Mouse (Mus musculus) induced T-regulatory cell, adult 2 months (primary cell): Measurements from ENCODE around the gene Rimbp2.

Experiments
- DNase-seq: peaks from one replicate; pipeline ENCODE4 v3.0.0-alpha.2; 2012; ENCODE audit warnings: low read depth

Gene Rimbp2

DNA sequence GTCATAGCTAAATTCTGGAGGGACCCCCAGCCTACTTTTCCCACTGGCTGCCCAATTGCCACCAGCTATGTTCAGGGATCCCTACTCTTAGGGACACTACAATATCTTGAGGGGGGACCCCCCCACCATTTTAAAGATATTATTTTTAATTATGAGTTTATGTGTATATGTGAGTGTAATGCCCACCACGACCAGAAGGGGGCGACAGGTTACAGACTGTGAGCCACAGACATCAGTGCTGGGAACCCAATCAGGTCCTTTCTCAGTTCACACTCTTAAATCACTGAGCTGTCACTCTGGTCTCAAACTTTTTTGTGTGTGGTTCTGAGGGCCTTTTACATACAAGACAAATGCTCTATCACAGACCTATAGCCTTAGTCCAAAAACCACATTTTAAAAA, 109.3 kb downstream of the Rimbp2 start:
- no peak for DNase-seq

DNA sequence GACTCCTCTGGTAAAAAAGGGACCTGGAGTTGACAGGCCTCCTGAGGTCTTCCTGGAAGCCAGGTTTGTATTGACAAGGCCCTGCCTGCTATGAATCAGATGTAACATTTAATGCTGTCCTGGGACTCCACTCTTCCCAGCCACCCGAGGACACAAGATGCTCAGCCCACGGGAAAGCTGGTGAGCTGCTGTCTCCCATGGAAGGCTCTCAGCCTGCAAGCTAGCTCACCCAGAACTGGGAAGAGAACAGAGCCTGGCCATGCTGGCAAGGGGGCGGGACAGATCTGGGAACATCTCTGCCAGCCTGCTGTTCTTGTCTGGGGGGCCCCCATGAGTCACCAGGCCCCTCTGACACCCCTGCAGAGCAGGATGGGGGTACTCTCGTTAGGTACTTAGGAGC, 111.7 kb downstream of the Rimbp2 start:
- no peak for DNase-seq

DNA sequence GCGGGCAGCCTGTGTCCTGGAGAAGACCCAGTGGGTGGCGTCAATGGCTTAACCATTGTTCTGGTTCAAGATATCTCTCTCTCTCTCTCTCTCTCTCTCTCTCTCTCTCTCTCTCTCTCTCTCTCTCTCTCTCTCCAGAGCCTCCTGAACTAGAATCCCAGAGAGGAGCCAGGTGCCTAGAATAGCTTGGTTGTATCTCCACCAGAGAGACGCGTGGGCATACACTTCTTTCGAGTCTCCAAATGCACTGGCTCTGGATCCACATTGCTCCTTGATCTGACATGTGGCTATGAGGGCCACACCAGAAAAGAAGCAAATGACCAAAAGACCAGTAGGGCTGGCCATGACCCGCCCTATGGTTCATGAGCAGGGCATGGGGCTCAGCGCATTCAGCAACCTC, 116.2 kb downstream of the Rimbp2 start:
- DNase-seq: no peak

DNA sequence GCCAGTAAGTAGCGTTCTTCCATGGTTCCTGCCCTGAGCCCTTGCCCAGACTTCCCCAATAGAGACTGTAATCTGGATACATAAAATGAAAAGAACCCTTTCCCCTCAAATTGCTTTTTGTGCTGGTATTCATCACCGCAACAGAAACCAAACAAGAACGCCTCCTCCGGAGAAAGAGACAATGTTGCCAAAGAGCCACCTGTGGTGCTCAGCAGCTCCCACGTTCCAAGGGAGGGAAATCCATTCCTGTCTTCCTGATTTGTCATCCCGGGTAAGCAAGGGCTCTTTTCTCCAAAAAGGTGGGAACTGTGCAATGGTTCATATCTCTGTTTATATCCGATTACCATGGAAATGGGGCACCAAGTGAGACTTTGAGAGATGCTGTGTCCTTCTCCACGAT, 119.2 kb downstream of the Rimbp2 start:
- no peak for DNase-seq

DNA sequence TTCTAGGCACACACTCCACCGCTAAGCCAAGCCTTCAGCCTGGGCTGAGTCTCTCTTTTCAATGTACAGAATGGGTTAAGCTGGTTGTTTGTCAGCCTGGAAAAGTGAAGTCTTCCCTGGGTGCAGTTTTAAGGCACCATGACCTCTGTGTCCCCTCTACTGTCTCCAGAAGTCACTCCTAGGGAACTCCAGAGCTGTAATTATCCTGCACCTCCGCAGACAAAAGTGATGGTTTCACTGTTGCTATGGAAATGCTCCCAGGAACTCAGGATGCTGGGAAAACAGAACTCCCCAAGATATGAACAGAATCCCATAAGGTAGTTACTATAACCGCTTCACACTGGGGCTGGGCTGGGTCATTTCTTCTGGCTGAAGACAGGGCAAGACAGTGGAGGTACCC, 130.4 kb downstream of the Rimbp2 start:
- DNase-seq: no peak

DNA sequence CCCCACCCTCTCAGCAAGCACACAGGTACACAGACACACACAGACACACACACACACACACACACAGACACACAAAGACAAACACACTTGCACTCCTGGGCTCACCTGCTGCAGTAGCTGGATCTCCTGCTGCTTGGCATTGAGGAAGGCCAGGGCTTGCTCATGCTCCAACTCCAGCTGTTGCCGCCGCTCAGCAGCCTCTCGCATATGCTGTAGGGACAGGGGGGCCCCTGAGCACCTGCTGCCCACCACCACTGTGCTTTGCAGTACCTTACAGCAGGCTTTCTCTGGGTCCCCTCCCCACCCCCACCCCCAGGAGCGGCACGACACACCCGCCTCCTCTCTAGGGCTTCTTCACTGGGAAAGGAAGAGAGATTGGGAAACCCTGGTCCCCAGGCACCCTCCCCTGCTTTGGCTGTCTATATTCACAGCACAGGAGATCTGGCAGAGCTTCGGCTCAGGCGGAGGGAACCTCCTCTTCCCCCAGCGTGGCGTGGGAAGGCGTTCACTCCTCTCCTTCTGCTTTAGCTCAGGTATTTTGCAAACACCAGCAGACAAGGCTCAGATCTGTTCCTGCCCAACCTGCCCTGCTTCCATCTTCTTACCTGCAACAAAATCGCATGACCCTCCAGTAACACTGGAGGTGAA, 133.5 kb downstream of the Rimbp2 start:
- no peak for DNase-seq

DNA sequence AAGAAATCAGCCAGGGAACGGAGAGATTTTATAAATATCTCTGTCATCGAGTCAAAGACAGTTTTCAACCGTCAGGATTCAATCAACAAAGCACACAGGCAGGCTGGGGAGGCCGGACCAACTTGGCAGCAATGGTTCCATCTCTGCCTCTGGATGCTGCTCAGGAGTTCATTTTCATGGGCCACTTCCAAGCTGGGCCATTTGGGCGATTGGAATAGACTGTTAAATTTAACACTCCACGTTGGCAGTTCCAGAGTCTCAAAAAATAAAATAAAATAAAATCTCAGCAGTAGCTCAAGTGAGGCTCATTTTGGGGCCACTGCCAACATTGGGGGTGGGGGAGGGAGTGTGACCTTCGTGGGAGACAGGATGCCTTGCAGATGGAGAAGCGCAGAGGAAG, 137.7 kb downstream of the Rimbp2 start:
- no peak for DNase-seq

DNA sequence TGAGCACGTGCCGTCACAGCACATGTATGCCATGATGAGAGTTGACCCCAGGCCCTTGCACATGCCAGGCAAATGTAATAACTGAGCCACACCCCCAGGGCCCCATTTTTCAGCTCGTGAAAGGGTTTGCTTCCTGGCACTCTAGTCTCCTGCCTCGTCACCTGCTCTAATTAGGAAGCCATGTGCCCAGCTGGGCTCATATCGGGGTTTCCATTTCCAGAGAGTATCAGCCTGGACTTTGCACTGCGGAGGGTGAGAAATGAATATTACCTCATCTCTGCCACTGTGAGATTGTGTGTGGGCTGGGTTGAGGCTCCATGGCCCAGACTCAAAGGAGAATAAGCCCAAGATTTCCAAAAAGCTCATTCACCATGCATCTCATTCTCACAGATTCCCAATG, 138.2 kb downstream of the Rimbp2 start:
- DNase-seq: no peak

DNA sequence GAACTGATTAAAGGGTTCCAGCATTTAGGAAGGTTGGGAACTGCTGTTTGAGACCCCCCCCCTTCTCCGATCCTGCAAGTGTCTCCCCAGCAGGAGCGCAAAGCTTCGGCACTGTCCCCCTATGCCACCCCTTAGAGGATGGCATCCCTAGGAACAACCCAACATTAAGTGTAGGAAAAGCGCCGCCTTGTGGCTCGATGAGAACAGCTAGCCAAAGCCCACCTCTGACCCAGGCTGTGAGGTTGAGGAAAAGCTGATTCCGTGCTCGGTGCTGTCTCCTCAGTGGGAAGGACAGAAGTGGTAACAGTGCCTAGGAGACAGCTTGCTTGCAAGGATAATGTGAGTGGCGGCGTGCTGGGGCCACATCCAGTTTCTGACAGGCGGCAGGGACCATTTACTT, 140.2 kb downstream of the Rimbp2 start:
- no peak for DNase-seq

DNA sequence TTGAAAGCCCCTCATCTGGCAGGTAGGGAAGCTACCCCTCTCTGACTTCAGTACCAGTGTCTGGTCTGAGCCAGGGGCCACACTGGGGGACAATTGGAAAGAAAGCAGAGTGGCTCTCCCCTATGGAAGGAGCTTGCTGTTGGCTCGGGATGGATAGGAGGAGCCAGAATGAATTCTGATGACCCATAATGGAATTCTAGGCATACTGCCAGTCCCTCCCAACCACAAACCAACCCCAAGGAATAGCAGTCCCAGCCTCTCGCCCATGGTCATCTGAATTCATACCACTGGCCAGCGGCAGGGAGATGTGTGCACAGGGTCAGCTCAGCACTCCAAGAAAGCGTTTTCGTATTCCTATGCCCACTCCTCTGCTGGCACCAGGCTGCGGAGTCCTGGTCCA, 141.9 kb downstream of the Rimbp2 start:
- no peak for DNase-seq

DNA sequence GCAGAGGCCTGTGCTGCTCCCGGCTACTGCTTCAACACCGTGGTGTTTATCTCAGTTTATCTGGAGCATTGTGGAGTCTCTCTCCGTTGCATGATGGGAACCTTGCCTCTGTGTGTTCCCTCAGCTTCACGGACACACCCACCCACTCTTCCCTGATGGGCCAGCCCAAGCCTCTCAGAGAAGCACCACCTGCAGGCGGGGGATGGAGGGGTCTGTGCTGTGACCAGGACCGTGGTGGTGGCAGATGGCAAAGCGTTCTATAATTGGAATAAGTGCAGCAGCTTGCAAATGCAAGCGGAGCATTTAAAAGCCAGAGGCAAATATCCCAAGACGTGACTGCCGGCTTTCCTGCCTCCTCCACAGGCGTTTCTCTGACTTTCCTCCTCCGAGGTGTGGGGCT, 143.3 kb downstream of the Rimbp2 start:
- no peak for DNase-seq

DNA sequence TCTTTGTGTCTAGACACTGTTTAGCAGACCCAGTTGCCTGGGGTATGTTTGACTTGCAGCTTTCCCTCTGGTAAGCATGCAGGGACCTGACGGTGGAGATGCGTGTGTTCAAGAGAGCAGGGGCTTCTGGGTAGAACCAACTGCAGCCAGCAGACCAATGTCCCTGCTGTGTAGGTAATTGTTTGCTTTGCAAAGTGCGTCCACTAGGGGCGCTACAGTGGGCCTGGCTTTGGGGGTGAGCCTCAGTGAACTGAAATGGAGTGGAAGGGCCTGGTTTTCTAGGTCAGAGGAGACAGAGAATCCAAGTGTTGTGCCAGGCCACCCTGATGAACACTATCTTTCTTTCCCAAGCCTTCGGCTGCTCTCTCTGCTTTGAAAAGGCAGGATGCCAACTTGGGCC, 143.9 kb downstream of the Rimbp2 start:
- DNase-seq: no peak

DNA sequence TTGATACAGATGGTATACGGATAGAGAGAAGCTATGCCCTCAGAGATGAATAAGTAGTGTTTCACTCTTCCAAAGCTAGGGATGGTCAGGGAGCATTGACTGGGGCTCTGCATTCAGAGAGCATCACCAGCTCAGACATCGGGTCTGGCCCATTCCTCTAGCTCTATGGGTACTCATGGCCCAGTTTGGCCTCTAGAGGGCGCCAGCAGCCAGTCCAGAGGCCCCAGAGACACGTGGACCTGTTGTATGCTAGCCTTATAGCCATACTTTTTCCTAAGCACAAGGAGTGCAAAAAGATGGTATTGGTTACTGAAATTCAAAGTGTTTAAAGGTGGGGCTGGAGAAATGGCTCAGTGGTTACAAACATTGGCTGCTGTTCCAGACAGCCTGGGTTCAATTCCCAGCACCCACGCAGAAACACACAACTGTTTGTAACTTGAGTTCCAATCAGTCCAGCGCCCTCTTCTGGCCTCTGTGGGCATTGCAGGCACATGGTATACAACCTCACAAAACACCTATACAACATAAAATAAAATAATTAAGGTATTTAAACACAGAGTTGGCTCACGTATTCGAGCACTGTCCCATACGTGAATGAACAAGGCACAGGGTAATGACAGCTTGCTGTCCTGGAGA, 144.6 kb downstream of the Rimbp2 start:
- DNase-seq: no peak

DNA sequence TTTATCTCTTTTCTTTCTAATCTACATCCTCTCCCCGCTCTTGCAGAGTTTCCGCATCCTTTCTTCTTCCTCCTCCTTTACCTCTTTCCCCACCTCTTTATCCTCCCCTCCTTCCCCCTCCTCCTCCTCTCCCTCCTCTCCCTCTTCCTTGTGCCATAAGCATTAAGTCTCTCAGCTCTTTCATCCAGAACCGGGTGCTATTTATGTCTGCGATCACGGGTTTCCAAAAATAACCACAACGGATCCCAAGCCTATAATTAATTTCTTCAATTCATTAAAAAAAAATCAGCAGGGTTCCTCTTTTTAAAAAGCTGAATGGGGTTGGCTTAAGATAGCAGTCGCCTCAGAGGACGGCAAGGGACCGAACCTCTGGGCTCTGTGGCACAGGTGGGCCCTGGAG, 145.9 kb downstream of the Rimbp2 start:
- no peak for DNase-seq

DNA sequence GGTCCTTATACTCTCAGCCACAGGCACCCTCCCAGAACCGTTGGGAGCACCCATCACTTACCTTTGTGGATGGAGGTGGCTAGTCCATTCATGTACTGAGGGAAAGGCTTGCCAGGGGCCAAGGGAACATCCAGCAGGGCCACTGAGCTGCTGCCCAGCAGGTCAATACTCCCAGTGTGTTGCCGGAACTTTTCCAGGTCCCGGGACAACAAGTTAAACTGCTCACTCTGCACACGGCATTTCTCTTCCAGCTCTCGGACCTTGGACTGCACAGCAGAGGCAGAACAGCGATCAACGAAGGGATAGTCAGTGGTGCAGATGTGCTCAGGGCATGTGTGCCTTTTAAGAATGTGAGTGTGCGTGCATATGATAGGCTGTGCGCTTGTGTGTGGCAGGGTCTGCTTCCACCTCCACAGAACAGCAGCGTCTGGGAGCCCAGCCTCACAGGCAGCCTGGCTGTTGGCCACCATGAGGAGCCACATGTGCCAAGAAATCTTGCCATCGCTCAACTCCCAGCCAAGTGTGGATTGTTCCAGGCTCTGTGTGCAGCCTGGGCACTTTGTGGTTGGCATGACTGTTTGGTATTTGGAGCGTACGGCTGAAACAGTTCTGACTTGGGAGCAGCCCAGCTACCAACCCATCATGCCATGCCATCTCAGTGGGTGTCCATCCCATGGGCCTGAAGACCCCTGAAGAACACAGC, 146.8 kb downstream of the Rimbp2 start:
- no peak for DNase-seq

DNA sequence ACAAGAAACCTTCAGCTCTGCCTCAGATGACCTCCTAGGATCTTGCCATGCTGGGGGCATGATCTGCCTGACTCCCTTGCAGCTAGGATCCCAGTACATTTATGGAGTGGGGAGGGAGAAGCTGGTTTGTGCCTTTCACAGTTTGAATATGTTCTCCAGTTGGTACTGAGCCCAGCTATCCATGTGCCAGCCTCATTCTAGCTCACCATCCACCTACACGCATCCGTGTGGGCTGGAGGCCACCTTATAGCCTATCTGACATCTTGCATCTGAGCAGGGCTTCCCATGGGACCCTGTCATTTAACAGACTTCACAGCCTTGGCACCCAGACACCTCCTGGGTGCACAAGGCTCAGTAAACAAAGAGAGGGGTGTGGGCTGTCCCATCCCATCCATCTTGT, 148.2 kb downstream of the Rimbp2 start:
- no peak for DNase-seq

DNA sequence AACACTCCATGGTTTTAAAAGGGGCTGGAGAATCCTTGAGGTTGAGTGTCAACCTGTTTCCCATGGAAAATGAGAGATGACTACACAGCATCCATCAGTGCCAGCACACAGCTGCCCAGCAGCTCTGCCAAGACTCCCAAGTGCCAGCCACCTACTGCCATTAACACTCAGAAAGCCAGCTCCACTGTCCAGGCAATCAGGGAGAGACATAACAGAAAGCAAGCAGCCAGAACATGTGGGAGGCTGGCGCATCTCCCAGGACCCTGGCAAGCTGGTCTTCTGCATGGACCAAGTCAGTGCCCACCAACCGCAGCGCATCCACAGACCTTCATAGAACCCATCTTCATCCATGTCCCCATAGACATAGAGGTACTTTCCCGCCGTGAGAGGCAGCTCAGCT, 152.7 kb downstream of the Rimbp2 start:
- DNase-seq: no peak

DNA sequence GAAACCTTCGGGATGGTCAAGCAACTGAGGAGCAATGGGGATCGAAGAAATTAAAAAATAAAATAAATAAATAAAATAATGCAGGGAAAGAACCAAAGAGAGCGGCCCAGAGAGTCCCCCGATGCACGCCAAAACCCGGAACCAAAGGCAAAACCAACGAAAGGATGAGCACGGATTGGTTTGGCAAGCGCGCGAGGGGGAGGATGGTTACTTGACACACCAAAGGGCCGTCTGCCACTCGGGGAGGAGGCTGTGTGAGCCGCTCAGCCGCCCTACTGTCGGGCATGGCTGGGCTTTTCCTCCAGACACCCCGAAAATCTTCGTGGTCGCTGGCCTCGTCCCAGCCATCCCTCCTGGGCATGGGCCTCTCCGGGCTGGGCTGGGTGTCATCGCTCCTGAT, 171.7 kb downstream of the Rimbp2 start:
- no peak for DNase-seq

DNA sequence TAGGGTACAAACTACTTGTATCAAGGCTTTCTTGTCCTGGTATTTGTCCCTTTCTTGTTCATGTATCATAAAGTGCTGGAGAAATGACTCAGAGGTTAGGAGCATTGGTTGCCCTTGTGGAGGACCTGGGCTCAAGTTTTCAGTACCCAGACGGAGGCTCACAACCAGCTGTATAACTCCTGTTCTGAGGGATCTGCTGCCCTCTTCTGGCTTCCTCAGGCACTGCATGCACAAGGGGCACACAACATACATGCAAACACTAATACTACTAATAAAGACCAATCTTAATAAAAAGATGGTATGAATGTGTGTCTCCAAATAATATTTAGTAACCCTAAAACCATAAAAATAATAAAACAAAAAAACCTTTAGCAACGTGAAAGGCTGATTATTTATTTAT, 176.9 kb downstream of the Rimbp2 start:
- no peak for DNase-seq

DNA sequence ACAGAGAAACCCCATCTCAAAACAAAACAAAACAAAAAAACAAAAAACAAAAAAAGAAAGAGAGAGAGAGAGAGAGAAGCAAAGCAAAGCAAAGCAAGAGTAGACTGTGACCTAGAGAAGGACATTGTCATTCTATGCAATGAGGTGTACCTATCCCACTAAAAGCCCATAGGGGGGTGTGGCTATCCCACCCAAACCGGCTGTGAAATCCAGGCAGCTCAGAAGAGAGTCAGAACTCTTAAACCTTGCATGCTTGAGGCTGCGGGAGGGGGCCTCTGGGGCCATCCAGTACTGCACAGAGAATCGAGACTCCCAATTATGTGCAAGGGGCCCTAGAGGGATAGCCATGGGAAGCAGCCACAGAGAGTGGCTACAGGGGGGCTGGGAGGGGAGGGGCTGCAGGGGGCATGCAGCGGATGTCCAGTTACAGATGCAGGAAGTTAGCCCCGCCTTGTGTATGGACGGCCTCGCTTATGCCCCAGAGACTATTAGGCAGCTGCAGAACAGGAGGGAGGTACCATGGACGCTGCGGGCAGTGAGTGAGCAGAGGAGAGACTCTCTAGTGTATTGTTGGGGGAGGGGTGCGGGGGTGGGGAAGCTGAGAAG, 184.2 kb downstream of the Rimbp2 start:
- no peak for DNase-seq

DNA sequence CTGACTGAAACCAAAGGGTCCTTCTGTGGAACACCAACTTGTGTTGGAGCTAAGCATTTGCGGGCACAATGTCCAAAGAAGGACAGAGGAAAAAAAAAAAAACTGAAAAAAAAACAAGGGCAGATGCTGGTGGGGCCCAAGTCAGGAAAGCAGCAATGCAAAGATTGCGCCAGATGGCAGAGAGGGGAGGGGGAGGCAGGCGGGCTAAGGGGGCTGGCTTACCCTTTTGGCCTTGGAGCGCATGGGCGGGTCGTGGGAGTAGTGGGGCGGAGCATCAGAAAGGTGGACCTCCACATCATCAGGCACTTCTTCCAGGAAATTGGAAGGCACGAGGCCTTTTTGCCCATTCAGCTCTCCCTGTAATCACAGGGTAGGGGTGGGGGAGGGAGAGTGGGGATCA, 192.2 kb downstream of the Rimbp2 start:
- no peak for DNase-seq

DNA sequence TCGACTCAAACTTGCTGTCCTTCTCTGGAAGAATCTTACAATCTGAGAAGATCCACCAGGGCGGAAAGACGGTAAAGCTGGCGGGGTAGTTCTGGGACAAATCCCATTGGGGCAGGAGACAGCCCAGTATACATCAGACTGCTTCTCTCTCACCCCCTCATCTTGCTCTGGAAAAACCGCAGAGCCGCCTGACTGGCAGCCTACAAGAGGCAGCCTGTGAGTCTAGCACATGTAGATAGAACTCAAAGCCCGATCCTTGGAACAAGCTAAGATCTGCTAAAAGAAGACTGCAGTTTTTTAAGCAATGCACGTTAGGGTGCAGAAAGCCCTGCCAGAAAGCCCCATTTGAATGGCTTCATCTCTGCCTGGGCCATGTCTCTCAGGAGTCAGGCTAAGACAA, 207.0 kb downstream of the Rimbp2 start:
- DNase-seq: no peak

DNA sequence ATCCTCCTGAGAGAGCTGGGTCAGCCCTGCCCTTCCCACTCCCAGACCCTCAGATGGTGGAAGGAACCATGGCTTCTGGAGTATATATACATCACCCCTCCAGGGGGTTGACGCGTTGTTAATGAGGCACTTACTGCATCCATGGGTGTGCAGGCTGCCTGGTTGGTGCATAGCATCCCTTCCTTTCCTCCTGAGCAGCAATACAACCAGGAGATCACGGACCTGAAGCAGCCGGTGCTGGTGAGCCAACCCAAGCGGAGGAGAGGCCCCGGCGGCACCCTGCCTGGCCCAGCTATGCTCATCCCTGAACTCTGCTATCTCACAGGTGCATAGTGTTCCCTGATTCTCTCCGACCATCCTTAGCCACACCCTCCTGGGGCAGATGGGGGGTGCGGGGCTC, 208.1 kb downstream of the Rimbp2 start:
- no peak for DNase-seq
